Comparison of ENCODE assay signal across 11 mouse cellular contexts in the genomic region with DNA sequence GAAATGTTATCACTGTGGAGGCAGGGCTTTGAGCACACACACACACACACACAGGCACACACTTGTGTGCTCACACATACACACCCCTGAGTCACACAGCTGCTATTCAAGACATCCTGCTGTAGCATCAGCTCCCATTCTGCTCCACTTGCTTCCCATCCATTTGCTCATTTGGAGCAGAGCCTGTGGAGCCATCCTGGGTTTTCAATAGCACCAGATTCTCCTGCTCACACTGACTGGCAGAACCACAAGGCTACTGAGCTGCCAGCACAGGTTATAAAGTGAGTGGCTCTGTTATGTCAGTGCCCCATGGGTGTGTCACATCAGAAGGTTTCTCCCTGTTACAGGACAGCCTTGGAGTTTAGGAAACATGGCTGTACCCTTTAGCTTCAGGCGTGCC.
A peak's percentile ranks its signal among the peaks of the same experiment; 100 is the strongest.
DNase-seq lines count a peak whose midpoint lies in the region; ATAC-seq and TF ChIP-seq lines count a peak whose summit lies in the region.
"Had no signal": no experiment of that assay in that cellular context is flagged by ENCODE, and none has a peak within 500 bp of the region (broad histone marks: within the 10 kb centered on the region; RNA-seq: fewer than 3 reads in every experiment).

No protein-coding gene starts in this region.

- H3K4me1 ChIP-seq in lung, embryonic 14.5 days (ENCODE audit: insufficient read depth): peaks cover 11% of the 10 kb centered on the region; the same call in 1 of the 2 replicates
- peaks cover 22% of the 10 kb centered on the region for H3K4me1 ChIP-seq in hindbrain, embryonic 16.5 days (ENCODE audit: control insufficient read depth, insufficient read depth, low read depth, low read length)
- peaks cover 10% of the 10 kb centered on the region for H3K4me1 ChIP-seq in neural tube, embryonic 12.5 days

- no peaks in the 10 kb centered on the region for H3K27me3 ChIP-seq in lung, embryonic 14.5 days (ENCODE audit: insufficient read depth, low read length)
- H3K27me3 ChIP-seq in hindbrain, embryonic 16.5 days (replicated peaks; ENCODE audit: control insufficient read depth, insufficient read depth, low read length): no peaks in the 10 kb centered on the region
- H3K27me3 ChIP-seq in neural tube, embryonic 12.5 days (replicated peaks): no peaks in the 10 kb centered on the region
- H3K27me3 ChIP-seq: limb, embryonic 15.5 days had no signal

- TF ChIP-seq CTCF in lung, embryonic 14.5 days (IDR thresholded peaks at IDR 0.05; ENCODE audit: low read depth): no peak

- H3K36me3 ChIP-seq in lung, embryonic 14.5 days (ENCODE audit: insufficient read depth): no peaks in the 10 kb centered on the region
- H3K36me3 ChIP-seq in hindbrain, embryonic 16.5 days (ENCODE audit: control insufficient read depth, insufficient read depth, low read length): no peaks in the 10 kb centered on the region
- H3K36me3 ChIP-seq in neural tube, embryonic 12.5 days: no peaks in the 10 kb centered on the region
- H3K36me3 ChIP-seq: limb, embryonic 15.5 days had no signal

- WGBS in lung, embryonic 14.5 days: 86% methylated on average over 1 of the region's 1 CpGs
- 57% methylated on average over 1 of the region's 1 CpGs for WGBS in hindbrain, embryonic 16.5 days
- 62% methylated on average over 1 of the region's 1 CpGs for WGBS in neural tube, embryonic 12.5 days

- H3K9ac ChIP-seq in lung, embryonic 14.5 days: no peak overlapping the region
- no peak overlapping the region for H3K9ac ChIP-seq in hindbrain, embryonic 16.5 days (ENCODE audit: low read depth, low read length)
- no peak overlapping the region for H3K9ac ChIP-seq in neural tube, embryonic 12.5 days
- H3K9ac ChIP-seq: limb, embryonic 15.5 days had no signal

- H3K27ac ChIP-seq in lung, embryonic 14.5 days (ENCODE audit: low read depth): no peak overlapping the region
- peak overlapping the region; percentile 72 for H3K27ac ChIP-seq in hindbrain, embryonic 16.5 days (ENCODE audit: low read depth, low read length)
- H3K27ac ChIP-seq in neural tube, embryonic 12.5 days: no peak overlapping the region

- no peaks in the 10 kb centered on the region for H3K9me3 ChIP-seq in lung, embryonic 14.5 days (ENCODE audit: low read depth, low read length)
- no peaks in the 10 kb centered on the region for H3K9me3 ChIP-seq in hindbrain, embryonic 16.5 days (ENCODE audit: control insufficient read depth, low read length)
- no peaks in the 10 kb centered on the region for H3K9me3 ChIP-seq in neural tube, embryonic 12.5 days
- H3K9me3 ChIP-seq: limb, embryonic 15.5 days had no signal

- DNase-seq in lung, embryonic 14.5 days: no peak
- DNase-seq in lung, postnatal 10 days: no peak
- DNase-seq in cerebellum, postnatal 36 days: peak; percentile 43 to 51
- DNase-seq in lung, postnatal 14 days: no peak
- DNase-seq in spleen, adult 18-20 months: no peak
- no peak for DNase-seq in kidney, adult 18-20 months
- DNase-seq: gastrocnemius, postnatal 36 days had no signal

- peak; percentile 12; the same call in 1 of the 2 replicates for ATAC-seq in lung, embryonic 14.5 days (ENCODE audit: insufficient read depth)
- peak; percentile 38; the same call in 1 of the 2 replicates for ATAC-seq in hindbrain, embryonic 16.5 days
- peak; percentile 26; the same call in 1 of the 2 replicates for ATAC-seq in neural tube, embryonic 12.5 days (ENCODE audit: low FRiP score, low read depth)
- ATAC-seq: CD4-positive, CD25-positive, alpha-beta regulatory T cell, adult 4 months had no signal

- H3K4me3 ChIP-seq in lung, embryonic 14.5 days (ENCODE audit: low read depth, low read length): no peak overlapping the region
- no peak overlapping the region for H3K4me3 ChIP-seq in hindbrain, embryonic 16.5 days (ENCODE audit: low read length)
- no peak overlapping the region for H3K4me3 ChIP-seq in neural tube, embryonic 12.5 days
- H3K4me3 ChIP-seq: limb, embryonic 15.5 days had no signal

- no peak overlapping the region for H3K4me2 ChIP-seq in lung, embryonic 14.5 days
- H3K4me2 ChIP-seq in hindbrain, embryonic 16.5 days (ENCODE audit: low read length): no peak overlapping the region
- H3K4me2 ChIP-seq in neural tube, embryonic 12.5 days (replicated peaks): no peak overlapping the region
- H3K4me2 ChIP-seq: limb, embryonic 15.5 days had no signal

Comparison
In these comparisons a context has a peak if more than half of its experiments do, and no peak if none do; other contexts are left out.
1. DNase-seq: peak in cerebellum, postnatal 36 days (2 of 2); none in lung, embryonic 14.5 days (single experiment), lung, postnatal 10 days (single experiment), lung, postnatal 14 days (single experiment), spleen, adult 18-20 months (0 of 2) and kidney, adult 18-20 months (single experiment).
2. Peak in every context shown above with its lines, with median percentiles within 50 percentile points of each other: ATAC-seq.